Comparison of ENCODE assay signal across 29 mouse cellular contexts in genomic region chr17:84502341-84502740, GRCm38 (mm10). TPM values are rescaled to one million over a fixed set of nuclear protein-coding genes. Genes with fewer than 3 reads are reported as not detected.
"Had no signal": no experiment of that assay in that cellular context is flagged by ENCODE, and none has a peak within 500 bp of the region (broad histone marks: within the 10 kb centered on the region; RNA-seq: fewer than 3 reads in every experiment).

No protein-coding gene starts in this region.

- H3K27me3 ChIP-seq: heart, embryonic 13.5 days; heart, embryonic 15.5 days; hindbrain, embryonic 12.5 days; intestine, embryonic 15.5 days; limb, embryonic 12.5 days; liver, embryonic 13.5 days; liver, embryonic 15.5 days had no signal

- H3K9ac ChIP-seq: heart, embryonic 13.5 days; heart, embryonic 15.5 days; hindbrain, embryonic 12.5 days; hindbrain, embryonic 14.5 days; intestine, embryonic 15.5 days; limb, embryonic 12.5 days; liver, embryonic 13.5 days; liver, embryonic 15.5 days had no signal

- H3K4me3 ChIP-seq: gastrocnemius, adult 2 months; heart, adult 2 months; heart, embryonic 13.5 days; heart, embryonic 15.5 days; hindbrain, embryonic 10.5 days; hindbrain, embryonic 12.5 days; intestine, embryonic 15.5 days; layer of hippocampus, adult 2 months; left cerebral cortex, adult 2 months; limb, embryonic 10.5 days; limb, embryonic 12.5 days; liver, embryonic 13.5 days; liver, embryonic 15.5 days had no signal

- H3K27ac ChIP-seq: gastrocnemius, adult 2 months; heart, adult 2 months; heart, embryonic 13.5 days; heart, embryonic 15.5 days; hindbrain, embryonic 10.5 days; hindbrain, embryonic 12.5 days; hindbrain, embryonic 14.5 days; intestine, embryonic 15.5 days; layer of hippocampus, adult 2 months; left cerebral cortex, adult 2 months; limb, embryonic 10.5 days; limb, embryonic 12.5 days; liver, embryonic 13.5 days; liver, embryonic 15.5 days had no signal

- H3K36me3 ChIP-seq: heart, embryonic 13.5 days; heart, embryonic 15.5 days; hindbrain, embryonic 10.5 days; hindbrain, embryonic 12.5 days; intestine, embryonic 15.5 days; limb, embryonic 10.5 days; limb, embryonic 12.5 days; liver, embryonic 13.5 days; liver, embryonic 15.5 days had no signal

- DNase-seq: gastrocnemius, adult 2 months; gastrocnemius, postnatal 10 days; gastrocnemius, postnatal 25 days; heart, adult 2 months; heart, postnatal 14 days; heart, postnatal 36 days; kidney, adult 18-20 months; kidney, adult 8-10 months; kidney, postnatal 10 days; kidney, postnatal 25 days; kidney, postnatal 4 days; liver; liver, embryonic 13.5 days had no signal

- H3K4me2 ChIP-seq: heart, embryonic 11.5 days; heart, embryonic 13.5 days; heart, embryonic 15.5 days; hindbrain, embryonic 12.5 days; hindbrain, embryonic 14.5 days; intestine, embryonic 15.5 days; limb, embryonic 12.5 days; liver, embryonic 11.5 days; liver, embryonic 13.5 days; liver, embryonic 15.5 days had no signal

- ATAC-seq: hindbrain, embryonic 16.5 days; inflammation-experienced regulatory T-cells, adult 6 months; intestine, embryonic 15.5 days; intestine, postnatal 0 days had no signal

- H3K9me3 ChIP-seq: heart, embryonic 13.5 days; heart, embryonic 15.5 days; hindbrain, embryonic 10.5 days; hindbrain, embryonic 12.5 days; intestine, embryonic 15.5 days; limb, embryonic 10.5 days; limb, embryonic 12.5 days; liver, embryonic 13.5 days; liver, embryonic 15.5 days had no signal

- H3K4me1 ChIP-seq: heart, embryonic 13.5 days; heart, embryonic 15.5 days; hindbrain, embryonic 12.5 days; limb, embryonic 10.5 days; limb, embryonic 12.5 days; liver, embryonic 13.5 days; liver, embryonic 15.5 days had no signal

RNA-seq across cellular contexts. Expression of gene Plekhh2, which starts 9.4 kb away (rescaled TPM):
- polyA plus RNA-seq: inflammation-experienced regulatory T-cells, adult 6 months had no signal
